Mouse (Mus musculus) hindbrain, postnatal 0 days (tissue): Measurements from ENCODE around the gene Sowaha. TPM values are rescaled to one million over a fixed set of nuclear protein-coding genes. Genes with fewer than 3 reads are reported as not detected.

Experiments
- ATAC-seq: fragments of 200-750 bp; cut with Nextera tagmentation; 2 replicates; pipeline ENCODE4 v1.8.0; 2017; ENCODE audit warnings: mild to moderate bottlenecking, moderate TSS enrichment, moderate library complexity
- DNase-seq: peaks from one replicate; pipeline ENCODE4 v3.0.0-alpha.2; 2015; ENCODE audit warnings: low spot score
- H3K27ac ChIP-seq: fragments of 300-500 bp; sonication (generic); 2 replicates; pipeline ENCODE4 v1.5.1; 2014; ENCODE audit warnings: mild to moderate bottlenecking
- H3K27me3 ChIP-seq: fragments of 300-500 bp; sonication (generic); 2 replicates; pipeline ENCODE4 v1.6.1; 2014; ENCODE audit warnings: low read length, mixed read lengths; ENCODE audit not compliant: insufficient read depth
- H3K36me3 ChIP-seq: fragments of 300-500 bp; sonication (generic); 2 replicates; pipeline ENCODE4 v1.6.1; 2014; ENCODE audit warnings: low read length, mixed read lengths; ENCODE audit not compliant: insufficient read depth
- H3K4me1 ChIP-seq: fragments of 300-500 bp; sonication (generic); 2 replicates; pipeline ENCODE4 v1.6.1; 2014; ENCODE audit warnings: antibody characterized with exemption, low read length, mixed read lengths; ENCODE audit not compliant: insufficient read depth
- H3K4me2 ChIP-seq: fragments of 300-500 bp; sonication (generic); 2 replicates; pipeline ENCODE4 v1.6.1; 2014; ENCODE audit warnings: low read depth, mild to moderate bottlenecking, low read length, moderate library complexity, mixed read lengths
- H3K4me3 ChIP-seq: fragments of 300-500 bp; sonication (generic); 2 replicates; pipeline ENCODE4 v1.5.1; 2014; ENCODE audit warnings: low read length
- H3K9ac ChIP-seq: fragments of 300-500 bp; sonication (generic); replicated peaks from 2 replicates; pipeline ENCODE4 v1.6.1; 2014; ENCODE audit warnings: mild to moderate bottlenecking, low read length, moderate library complexity, mixed read lengths
- H3K9me3 ChIP-seq: fragments of 300-500 bp; sonication (generic); 2 replicates; pipeline ENCODE4 v1.6.1; 2016; ENCODE audit warnings: low read length, mixed read lengths
- CTCF ChIP-seq: IDR thresholded peaks from 2 replicates; pipeline ENCODE4 v1.5.1; 2016; ENCODE audit warnings: antibody characterized with exemption, control low read depth, low read depth
- WGBS: fragments of 180-500 bp; shearing (Covaris S2); extraction: QIAGEN DNeasy Blood & Tissue Kit; methylation state at CpG from one replicate; pipeline ENCODE4 v1.1.7; 2014; 5-methylcytosine and 5-hydroxymethylcytosine counted together
- polyA plus RNA-seq: library from polyadenylated mRNA; unstranded; fragments of >200 nt; fragmentation: Nextera tagmentation; extraction: Ambion mirVana; gene quantifications from 2 replicates; pipeline ENCODE4 v1.2.1, GENCODE M21; 2015
- total RNA-seq: library from RNA; depleted of rRNA; stranded (reverse); fragments of >200 nt; gene quantifications from 2 replicates; pipeline ENCODE4 v1.2.3, GENCODE M21; 2014

Gene Sowaha
- total and polyA plus RNA-seq, 2 experiments from 2014 or later = 4.2 to 8.7 TPM

- H3K36me3 ChIP-seq = no peaks in the 10 kb centered on the region
- no peak for ATAC-seq
- H3K4me2 ChIP-seq = no peak overlapping the region
- no peak overlapping the region for H3K4me3 ChIP-seq
- no peaks in the 10 kb centered on the region for H3K4me1 ChIP-seq
- H3K9ac ChIP-seq = no peak overlapping the region
- no peak for TF ChIP-seq CTCF
- H3K27me3 ChIP-seq = no peaks in the 10 kb centered on the region
- no peak for DNase-seq
- H3K9me3 ChIP-seq = no peaks in the 10 kb centered on the region
- H3K27ac ChIP-seq = no peak overlapping the region
- WGBS = 61% methylated on average over 12 of the region's 12 CpGs
Measured at GRCm38 (mm10) chr11:53441921-53442320, 38.2 kb downstream of the Sowaha start.

GRCm38 (mm10) chr11:53436338-53436737 is 43.7 kb downstream of the Sowaha start:
- Histone ChIP-seq H3K4me1 (0 out of 2 replicates have a peak, but pooled peaks cover 3% of the 10 kb centered on the region), H3K27ac (no peak overlapping the region), H3K4me2 (no peak overlapping the region), H3K27me3 (no peaks in the 10 kb centered on the region), H3K9me3 (no peaks in the 10 kb centered on the region), H3K4me3 (no peak overlapping the region), H3K9ac (no peak overlapping the region), H3K36me3 (no peaks in the 10 kb centered on the region)
- DNase-seq = no peak
- no peak for ATAC-seq
- 91% methylated on average over 6 of the region's 6 CpGs for WGBS
- no peak for TF ChIP-seq CTCF

GRCm38 (mm10) chr11:53435504-53435903 is 44.6 kb downstream of the Sowaha start:
- no peaks in the 10 kb centered on the region for H3K9me3 ChIP-seq
- no peaks in the 10 kb centered on the region for H3K27me3 ChIP-seq
- H3K9ac ChIP-seq = no peak overlapping the region
- ATAC-seq (no peak), DNase-seq (no peak)
- TF ChIP-seq CTCF = no peak
- 0 out of 2 replicates have a peak, but pooled peaks cover 4% of the 10 kb centered on the region for H3K4me1 ChIP-seq
- H3K36me3 ChIP-seq = no peaks in the 10 kb centered on the region
- H3K4me2 ChIP-seq = no peak overlapping the region
- no peak overlapping the region for H3K4me3 ChIP-seq
- 81% methylated on average over 8 of the region's 8 CpGs for WGBS
- H3K27ac ChIP-seq = no peak overlapping the region

GRCm38 (mm10) chr11:53433057-53433456 is 47.0 kb downstream of the Sowaha start:
- DNase-seq = no peak
- no peaks in the 10 kb centered on the region for H3K27me3 ChIP-seq
- H3K9ac ChIP-seq = no peak overlapping the region
- 59% methylated on average over 6 of the region's 6 CpGs for WGBS
- no peak for ATAC-seq
- TF ChIP-seq CTCF = no peak
- peaks cover 11% of the 10 kb centered on the region for H3K4me1 ChIP-seq
- no peak overlapping the region for H3K4me3 ChIP-seq
- H3K9me3 ChIP-seq = no peaks in the 10 kb centered on the region
- H3K27ac ChIP-seq = no peak overlapping the region
- H3K4me2 ChIP-seq = no peak overlapping the region
- H3K36me3 ChIP-seq = peaks cover 8% of the 10 kb centered on the region; the same call in 1 of the 2 replicates

GRCm38 (mm10) chr11:53431347-53432056 is 48.6 kb downstream of the Sowaha start:
- H3K4me1 ChIP-seq = peaks cover 11% of the 10 kb centered on the region
- H3K4me3 ChIP-seq = peak overlapping the region; percentile 94
- ATAC-seq (peak; percentile 36), DNase-seq (no peak)
- TF ChIP-seq CTCF = no peak
- peak overlapping the region; percentile 88 for H3K27ac ChIP-seq
- H3K9ac ChIP-seq = peak overlapping the region; percentile 44
- peak overlapping the region; percentile 83 for H3K4me2 ChIP-seq
- 14% methylated on average over 9 of the region's 9 CpGs for WGBS
- no peaks in the 10 kb centered on the region for H3K9me3 ChIP-seq
- H3K27me3 ChIP-seq = no peaks in the 10 kb centered on the region
- peaks cover 16% of the 10 kb centered on the region; the same call in 1 of the 2 replicates for H3K36me3 ChIP-seq

- TF ChIP-seq CTCF = no peak; the same call in 1 of the 2 replicates
- peak within 1 kb of the TSS; percentile 88 for H3K27ac ChIP-seq
- under 1% methylated on average over 44 of the region's 44 CpGs for WGBS
Measured at GRCm38 (mm10) chr11:53430670-53431346, 49.3 kb downstream of the Sowaha start, which contains the start of the genes Uqcrq and Gdf9. Uqcrq (minus strand) TSS chr11:53430831. Gdf9 (plus strand) TSS chr11:53431023.

More at GRCm38 (mm10) chr11:53430670-53431346, 49.3 kb downstream of the Sowaha start, which contains the start of the genes Uqcrq and Gdf9:
- DNase-seq (peak; percentile 100), ATAC-seq (peak; percentile 97)
- peaks cover 11% of the 10 kb centered on the region for H3K4me1 ChIP-seq
- H3K4me3 ChIP-seq = peak within 1 kb of the TSS; percentile 94
- peaks cover 16% of the 10 kb centered on the region; the same call in 1 of the 2 replicates for H3K36me3 ChIP-seq
- peak within 1 kb of the TSS; percentile 83 for H3K9ac ChIP-seq
- no peaks in the 10 kb centered on the region for H3K9me3 ChIP-seq
- H3K27me3 ChIP-seq = no peaks in the 10 kb centered on the region
- peak within 1 kb of the TSS; percentile 83 for H3K4me2 ChIP-seq
